Mouse (Mus musculus) kidney, adult 2 months (tissue): ENCODE measurements at regions not wholly inside any gene's neighbourhood (a gene's known extent, or its start where the extent isn't known, plus 50 kb on each side); places are given as distances from the start of the nearest gene placed in this dataset.

ENCODE experiments used
- CTCF ChIP-seq: fragments of 200-500 bp; conservative IDR thresholded peaks from 2 replicates; pipeline ENCODE4 v1.5.1; 2011; ENCODE audit warnings: low read depth, mild to moderate bottlenecking, control low read depth, low read length, moderate library complexity, mixed read lengths; ENCODE audit not compliant: insufficient read depth, insufficient read length
- POLR2A ChIP-seq: fragments of 200-500 bp; IDR thresholded peaks from one replicate; pipeline ENCODE4 v1.6.1; 2011; ENCODE audit warnings: low read depth, low read length, control low read depth

- TF ChIP-seq POLR2A (no peak), CTCF (no peak)
These were observed 91.2 kb upstream of the Trpm3 start for GRCm38 (mm10) chr19:22047657-22048056.
